Mouse (Mus musculus) kidney, postnatal 0 days (tissue): ENCODE data around the gene Efcab7. TPM values are rescaled to one million over a fixed set of nuclear protein-coding genes. Genes with fewer than 3 reads are reported as not detected.
A peak's percentile ranks its signal among the peaks of the same experiment; 100 is the strongest.

Source experiments
- ATAC-seq: fragments of 200-750 bp; cut with Nextera tagmentation; replicated peaks from 2 replicates; pipeline ENCODE4 v1.8.0; 2017; ENCODE audit warnings: low read depth, moderate number of reproducible peaks, moderate TSS enrichment, moderate library complexity; ENCODE audit not compliant: low FRiP score
- DNase-seq: peaks from one replicate; pipeline ENCODE4 v3.0.0-alpha.2; 2016; ENCODE audit warnings: low spot score
- H3K27ac ChIP-seq: fragments of 300-500 bp; sonication (generic); 2 replicates; pipeline ENCODE4 v1.5.1; 2014; ENCODE audit warnings: mild to moderate bottlenecking
- H3K27me3 ChIP-seq: fragments of 300-500 bp; sonication (generic); 2 replicates; pipeline ENCODE4 v1.6.1; 2014; ENCODE audit warnings: low read length, mixed read lengths; ENCODE audit not compliant: insufficient read depth
- H3K36me3 ChIP-seq: fragments of 300-500 bp; sonication (generic); 2 replicates; pipeline ENCODE4 v1.6.1; 2014; ENCODE audit warnings: low read length, mixed read lengths; ENCODE audit not compliant: insufficient read depth
- H3K4me1 ChIP-seq: fragments of 300-500 bp; sonication (generic); replicated peaks from 2 replicates; pipeline ENCODE4 v1.6.1; 2014; ENCODE audit warnings: antibody characterized with exemption, low read length, mixed read lengths; ENCODE audit not compliant: insufficient read depth
- H3K4me2 ChIP-seq: fragments of 300-500 bp; sonication (generic); 2 replicates; pipeline ENCODE4 v1.6.1; 2014; ENCODE audit warnings: mild to moderate bottlenecking, low read length, moderate library complexity, mixed read lengths
- H3K4me3 ChIP-seq: fragments of 300-500 bp; sonication (generic); replicated peaks from 2 replicates; pipeline ENCODE4 v1.5.1; 2014; ENCODE audit warnings: low read depth, low read length
- H3K9ac ChIP-seq: fragments of 300-500 bp; sonication (generic); 2 replicates; pipeline ENCODE4 v1.6.1; 2014; ENCODE audit warnings: low read depth, low read length
- H3K9me3 ChIP-seq: fragments of 300-500 bp; sonication (generic); replicated peaks from 2 replicates; pipeline ENCODE4 v1.6.1; 2016; ENCODE audit warnings: low read length, inconsistent platforms, mixed read lengths
- CTCF ChIP-seq: IDR thresholded peaks from 2 replicates; pipeline ENCODE4 v1.5.1; 2016; ENCODE audit warnings: antibody characterized with exemption, low read depth, mild to moderate bottlenecking, moderate library complexity
- WGBS: fragments of 180-500 bp; shearing (Covaris S2); extraction: QIAGEN DNeasy Blood & Tissue Kit; methylation state at CpG from one replicate; pipeline ENCODE4 v1.1.7; 2014; 5-methylcytosine and 5-hydroxymethylcytosine counted together
- polyA plus RNA-seq: library from polyadenylated mRNA; unstranded; fragments of >200 nt; fragmentation: Nextera tagmentation; extraction: Ambion mirVana; gene quantifications from 2 replicates; pipeline ENCODE4 v1.2.1, GENCODE M21; 2015

Efcab7 gene
- polyA plus RNA-seq, 1 experiment from 2014 or later = 23.1 TPM

GRCm38 (mm10) chr4:99882405-99882804, 53.4 kb downstream of the Efcab7 start:
- TF ChIP-seq CTCF = no peak

GRCm38 (mm10) chr4:99913894-99914451, 85.0 kb downstream of the Efcab7 start:
- peak; percentile 41 for DNase-seq
- 73% methylated on average over 4 of the region's 4 CpGs for whole genome bisulfite sequencing
- no peak for ATAC-seq

More at GRCm38 (mm10) chr4:99882405-99882804, 53.4 kb downstream of the Efcab7 start:
- DNase-seq = no peak
- Histone ChIP-seq H3K36me3 (no peaks in the 10 kb centered on the region), H3K4me2 (no peak overlapping the region), H3K27ac (no peak overlapping the region), H3K27me3 (no peaks in the 10 kb centered on the region), H3K9me3 (no peaks in the 10 kb centered on the region), H3K4me3 (no peak overlapping the region), H3K4me1 (no peaks in the 10 kb centered on the region), H3K9ac (no peak overlapping the region)
- no peak for ATAC-seq

GRCm38 (mm10) chr4:99926380-99926779, 97.4 kb downstream of the Efcab7 start:
- H3K4me3 ChIP-seq = no peak overlapping the region
- H3K4me1 ChIP-seq = peaks cover 3% of the 10 kb centered on the region; the same call in 1 of the 2 replicates
- no peak for TF ChIP-seq CTCF
- WGBS = 82% methylated on average over 4 of the region's 4 CpGs
- no peaks in the 10 kb centered on the region for H3K36me3 ChIP-seq
- no peak overlapping the region for H3K9ac ChIP-seq
- H3K27me3 ChIP-seq = no peaks in the 10 kb centered on the region
- H3K9me3 ChIP-seq = no peaks in the 10 kb centered on the region
- no peak for ATAC-seq
- no peak overlapping the region for H3K4me2 ChIP-seq
- no peak overlapping the region for H3K27ac ChIP-seq
- DNase-seq = no peak

More at GRCm38 (mm10) chr4:99913894-99914451, 85.0 kb downstream of the Efcab7 start:
- Histone ChIP-seq H3K4me1 (no peaks in the 10 kb centered on the region), H3K4me2 (no peak overlapping the region), H3K4me3 (no peak overlapping the region), H3K9ac (no peak overlapping the region), H3K27me3 (no peaks in the 10 kb centered on the region), H3K27ac (no peak overlapping the region), H3K36me3 (0 out of 2 replicates have a peak, but pooled peaks cover 4% of the 10 kb centered on the region), H3K9me3 (no peaks in the 10 kb centered on the region)
- TF ChIP-seq CTCF = peak; percentile 76

GRCm38 (mm10) chr4:99928521-99928920, 99.5 kb downstream of the Efcab7 start:
- H3K9me3 ChIP-seq = no peaks in the 10 kb centered on the region
- 49% methylated on average over 6 of the region's 6 CpGs for WGBS
- DNase-seq = peak; percentile 12
- H3K4me2 ChIP-seq = no peak overlapping the region
- ATAC-seq = no peak
- H3K9ac ChIP-seq = no peak overlapping the region
- H3K27ac ChIP-seq = no peak overlapping the region
- H3K27me3 ChIP-seq = no peaks in the 10 kb centered on the region
- H3K4me3 ChIP-seq = no peak overlapping the region
- no peak for TF ChIP-seq CTCF
- peaks cover 6% of the 10 kb centered on the region; the same call in 1 of the 2 replicates for H3K4me1 ChIP-seq
- H3K36me3 ChIP-seq = no peaks in the 10 kb centered on the region

- H3K27me3 ChIP-seq = no peaks in the 10 kb centered on the region
- no peak for TF ChIP-seq CTCF
These were observed 100.2 kb downstream of the Efcab7 start, which contains the start of gene Pgm1 for GRCm38 (mm10) chr4:99929149-99929612. Gene Pgm1, plus strand, starts transcription at chr4:99929414.

GRCm38 (mm10) chr4:99929613-99930517, 100.9 kb downstream of the Efcab7 start, which contains the start of gene Itgb3bp:
Gene Itgb3bp, minus strand, starts transcription at chr4:99929813.
- ATAC-seq (peak; percentile 90), DNase-seq (peak; percentile 82)
- under 1% methylated on average over 45 of the region's 57 CpGs for WGBS
- Histone ChIP-seq H3K9me3 (no peaks in the 10 kb centered on the region), H3K4me3 (peak within 1 kb of the TSS; percentile 72), H3K27me3 (no peaks in the 10 kb centered on the region), H3K36me3 (no peaks in the 10 kb centered on the region), H3K4me1 (peaks cover 6% of the 10 kb centered on the region; the same call in 1 of the 2 replicates), H3K9ac (peak within 1 kb of the TSS; percentile 67), H3K4me2 (peak within 1 kb of the TSS; percentile 84), H3K27ac (peak within 1 kb of the TSS; percentile 90)
- TF ChIP-seq CTCF = no peak

More at GRCm38 (mm10) chr4:99929149-99929612, 100.2 kb downstream of the Efcab7 start, which contains the start of gene Pgm1:
- peak within 1 kb of the TSS; percentile 90 for H3K27ac ChIP-seq
- H3K36me3 ChIP-seq = no peaks in the 10 kb centered on the region
- H3K4me3 ChIP-seq = peak within 1 kb of the TSS; percentile 72
- peak within 1 kb of the TSS; percentile 67 for H3K9ac ChIP-seq
- DNase-seq (peak; percentile 80), ATAC-seq (peak; percentile 90)
- peak within 1 kb of the TSS; percentile 84 for H3K4me2 ChIP-seq
- no peaks in the 10 kb centered on the region for H3K9me3 ChIP-seq
- 4% methylated on average over 23 of the region's 23 CpGs for WGBS
- H3K4me1 ChIP-seq = peaks cover 6% of the 10 kb centered on the region; the same call in 1 of the 2 replicates
